Mouse (Mus musculus): ENCODE data around the gene Rnf214. TPM values are rescaled to one million over a fixed set of nuclear protein-coding genes. Genes with fewer than 3 reads are reported as not detected.

Rnf214 gene
- 21.5 and 27.6 TPM in 2 replicates for polyA plus RNA-seq (2015; fragmentation: Nextera tagmentation; extraction: Ambion mirVana)

DNA sequence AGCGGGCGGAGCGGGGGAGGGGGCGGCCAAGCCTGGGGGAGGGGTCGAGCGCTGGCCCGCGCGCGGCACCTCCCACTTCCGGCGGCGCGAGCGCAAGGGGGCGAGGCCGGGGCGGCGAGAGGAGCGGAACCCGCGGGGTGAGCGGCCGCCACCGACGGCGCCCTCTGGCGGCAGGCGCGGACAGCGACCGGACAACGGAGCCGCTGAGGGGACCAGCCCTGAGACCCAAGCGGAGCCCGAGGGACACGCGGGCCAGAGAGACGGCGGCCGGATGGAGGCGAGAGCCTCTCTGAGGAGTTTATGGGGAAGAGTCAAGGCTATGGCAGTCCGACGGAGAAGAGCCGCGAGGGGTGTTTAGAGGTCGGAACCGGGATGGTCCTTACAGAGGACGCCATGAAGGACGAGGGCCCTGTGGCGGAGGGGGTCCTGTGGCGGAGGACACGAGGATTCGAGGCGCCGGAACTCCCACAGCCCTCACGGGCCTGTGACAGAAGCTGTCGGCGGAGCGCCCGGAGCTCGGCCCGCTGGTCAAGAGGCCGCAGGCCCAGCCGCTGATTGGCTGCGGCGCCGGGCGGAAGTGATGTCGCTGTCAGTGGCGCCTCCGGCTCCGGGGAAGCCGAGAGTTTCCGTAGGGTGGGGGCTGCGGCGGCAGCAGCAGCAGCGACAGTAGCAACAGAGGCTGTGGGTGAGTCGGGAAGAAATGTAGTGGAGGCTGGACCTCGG lies at the start of gene Rnf214, which contains the start of gene Pcsk7:
TSS of gene Rnf214 (minus strand) at position 557 of the 723 bp plus-strand sequence.
TSS of gene Pcsk7 (plus strand) at position 143 of the 723 bp plus-strand sequence.
- peak; percentile 91 for ATAC-seq
- peak within 1 kb of the TSS; percentile 81 for H3K4me3 ChIP-seq (ENCODE audit: low read depth, low read length)
- H3K27me3 ChIP-seq (replicated peaks; ENCODE audit: control insufficient read depth, insufficient read depth, low read length): no peaks in the 10 kb centered on the region
- H3K9ac ChIP-seq (ENCODE audit: low read depth, low read length): peak within 1 kb of the TSS; percentile 93
- H3K27ac ChIP-seq (ENCODE audit: low read depth, low read length): peak within 1 kb of the TSS; percentile 98
- peak; percentile 88 for TF ChIP-seq CTCF (IDR thresholded peaks at IDR 0.05; ENCODE audit: low read depth)
- peak within 1 kb of the TSS; percentile 85 for H3K4me2 ChIP-seq (replicated peaks; ENCODE audit: low read depth)
- no peaks in the 10 kb centered on the region for H3K9me3 ChIP-seq (ENCODE audit: control insufficient read depth)
- H3K4me1 ChIP-seq (replicated peaks; ENCODE audit: control insufficient read depth, insufficient read depth, low read length): peaks cover 9% of the 10 kb centered on the region; the same call in 1 of the 2 replicates
- WGBS: under 1% methylated on average over 73 of the region's 80 CpGs
- H3K36me3 ChIP-seq (ENCODE audit: control insufficient read depth, insufficient read depth): peaks cover 26% of the 10 kb centered on the region

DNA sequence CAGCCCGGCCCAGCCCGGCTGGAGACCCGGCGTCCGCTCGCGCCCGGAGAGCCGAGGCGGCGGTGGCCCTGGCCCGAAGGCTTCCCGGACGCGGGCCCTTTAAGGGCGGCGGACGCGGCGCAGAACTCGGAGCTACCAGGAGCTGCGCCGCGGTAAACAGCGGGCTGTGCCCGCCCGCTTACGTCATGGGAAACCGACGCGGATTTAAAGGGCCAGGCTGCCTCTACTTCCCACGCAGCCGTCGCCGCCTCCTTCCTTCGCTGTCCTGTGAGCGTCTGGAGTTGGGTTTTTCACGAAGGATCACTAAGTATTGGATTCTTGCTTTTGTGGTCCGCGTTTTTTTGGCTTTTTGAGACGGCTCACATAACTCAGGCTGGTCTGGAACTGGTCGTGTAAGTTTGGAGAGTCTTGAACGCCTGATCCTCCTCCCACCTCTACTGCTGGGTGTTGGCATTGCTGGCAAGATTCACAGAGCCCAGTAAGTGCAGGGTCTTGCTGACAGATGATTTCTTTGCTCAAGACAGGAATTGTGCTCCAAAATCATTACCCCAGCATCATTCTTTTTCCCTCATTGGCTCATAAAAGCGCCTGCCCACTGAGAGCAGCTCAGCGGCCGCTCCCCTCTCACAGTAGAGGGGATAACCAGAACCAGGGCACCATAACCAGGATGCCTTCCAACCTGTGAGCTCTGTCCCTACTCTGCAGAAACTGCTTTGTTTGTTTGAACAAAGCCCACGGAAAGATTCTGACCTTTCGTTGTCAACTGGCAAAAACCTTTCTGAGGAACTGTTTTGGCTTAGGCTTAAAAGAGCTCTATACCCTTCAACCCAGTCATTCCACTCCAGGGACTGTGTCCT lies 48.6 kb upstream of the Rnf214 start, which contains the start of gene Sidt2:
TSS of gene Sidt2 (minus strand) at position 152 of the 857 bp plus-strand sequence.
- 1% methylated on average over 48 of the region's 48 CpGs for WGBS
- ATAC-seq: peak; percentile 90
- Histone ChIP-seq H3K4me1 (replicated peaks; ENCODE audit: control insufficient read depth, insufficient read depth, low read length) (0 out of 2 replicates have a peak, but pooled peaks cover 6% of the 10 kb centered on the region), H3K36me3 (ENCODE audit: control insufficient read depth, insufficient read depth) (peaks cover 17% of the 10 kb centered on the region), H3K9ac (ENCODE audit: low read depth, low read length) (peak within 1 kb of the TSS; percentile 97), H3K27me3 (replicated peaks; ENCODE audit: control insufficient read depth, insufficient read depth, low read length) (no peaks in the 10 kb centered on the region), H3K9me3 (ENCODE audit: control insufficient read depth) (no peaks in the 10 kb centered on the region), H3K27ac (ENCODE audit: low read depth, low read length) (peak within 1 kb of the TSS; percentile 98), H3K4me2 (replicated peaks; ENCODE audit: low read depth) (peak within 1 kb of the TSS; percentile 82), H3K4me3 (ENCODE audit: low read depth, low read length) (peak within 1 kb of the TSS; percentile 81)
- TF ChIP-seq CTCF (IDR thresholded peaks at IDR 0.05; ENCODE audit: low read depth): no peak; the same call in 1 of the 2 replicates

- WGBS: under 1% methylated on average over 63 of the region's 63 CpGs
- Histone ChIP-seq H3K4me2 (replicated peaks; ENCODE audit: low read depth) (peak overlapping the region; percentile 82), H3K36me3 (ENCODE audit: control insufficient read depth, insufficient read depth) (peaks cover 25% of the 10 kb centered on the region), H3K4me1 (replicated peaks; ENCODE audit: control insufficient read depth, insufficient read depth, low read length) (0 out of 2 replicates have a peak, but pooled peaks cover 6% of the 10 kb centered on the region), H3K27me3 (replicated peaks; ENCODE audit: control insufficient read depth, insufficient read depth, low read length) (no peaks in the 10 kb centered on the region), H3K27ac (ENCODE audit: low read depth, low read length) (peak overlapping the region; percentile 98), H3K9me3 (ENCODE audit: control insufficient read depth) (no peaks in the 10 kb centered on the region), H3K4me3 (ENCODE audit: low read depth, low read length) (peak overlapping the region; percentile 81), H3K9ac (ENCODE audit: low read depth, low read length) (peak overlapping the region; percentile 97)
- TF ChIP-seq CTCF (IDR thresholded peaks at IDR 0.05; ENCODE audit: low read depth): no peak
- peak; percentile 76 for ATAC-seq
Observed at GRCm38 (mm10) chr9:45954294-45955106, 47.8 kb upstream of the Rnf214 start.

- TF ChIP-seq CTCF (IDR thresholded peaks at IDR 0.05; ENCODE audit: low read depth): no peak
- Histone ChIP-seq H3K4me3 (ENCODE audit: low read depth, low read length) (peak overlapping the region; percentile 81), H3K36me3 (ENCODE audit: control insufficient read depth, insufficient read depth) (peaks cover 33% of the 10 kb centered on the region), H3K27me3 (replicated peaks; ENCODE audit: control insufficient read depth, insufficient read depth, low read length) (no peaks in the 10 kb centered on the region), H3K9ac (ENCODE audit: low read depth, low read length) (peak overlapping the region; percentile 97), H3K9me3 (ENCODE audit: control insufficient read depth) (no peaks in the 10 kb centered on the region), H3K27ac (ENCODE audit: low read depth, low read length) (peak overlapping the region; percentile 98), H3K4me2 (replicated peaks; ENCODE audit: low read depth) (peak overlapping the region; percentile 82), H3K4me1 (replicated peaks; ENCODE audit: control insufficient read depth, insufficient read depth, low read length) (0 out of 2 replicates have a peak, but pooled peaks cover 6% of the 10 kb centered on the region)
- ATAC-seq: no peak
- 40% methylated on average over 13 of the region's 13 CpGs for WGBS
Observed at GRCm38 (mm10) chr9:45953511-45954293, 47.0 kb upstream of the Rnf214 start.

GRCm38 (mm10) chr9:45952890-45953289 lies 46.2 kb upstream of the Rnf214 start:
- no peak for TF ChIP-seq CTCF (IDR thresholded peaks at IDR 0.05; ENCODE audit: low read depth)
- H3K27ac ChIP-seq (ENCODE audit: low read depth, low read length): no peak overlapping the region
- H3K36me3 ChIP-seq (ENCODE audit: control insufficient read depth, insufficient read depth): peaks cover 42% of the 10 kb centered on the region
- no peak overlapping the region for H3K4me3 ChIP-seq (ENCODE audit: low read depth, low read length)
- peak overlapping the region; percentile 97; the same call in 1 of the 2 replicates for H3K9ac ChIP-seq (ENCODE audit: low read depth, low read length)
- H3K9me3 ChIP-seq (ENCODE audit: control insufficient read depth): no peaks in the 10 kb centered on the region
- 80% methylated on average over 7 of the region's 7 CpGs for WGBS
- H3K4me1 ChIP-seq (replicated peaks; ENCODE audit: control insufficient read depth, insufficient read depth, low read length): 0 out of 2 replicates have a peak, but pooled peaks cover 6% of the 10 kb centered on the region
- peak overlapping the region; percentile 82 for H3K4me2 ChIP-seq (replicated peaks; ENCODE audit: low read depth)
- ATAC-seq: no peak
- H3K27me3 ChIP-seq (replicated peaks; ENCODE audit: control insufficient read depth, insufficient read depth, low read length): no peaks in the 10 kb centered on the region

Data from intestine, postnatal 0 days (tissue).